Mouse (Mus musculus) ovary, postnatal 36 days (tissue): ENCODE results near the gene Pacrg.

Experiments
- DNase-seq: peaks from one replicate; pipeline ENCODE4 v3.0.0; 2022; ENCODE audit warnings: low spot score, mixed read lengths

Pacrg gene

GRCm38 (mm10) chr17:10406311-10406710 is 433.8 kb downstream of the Pacrg start:
- DNase-seq, result no peak

DNA sequence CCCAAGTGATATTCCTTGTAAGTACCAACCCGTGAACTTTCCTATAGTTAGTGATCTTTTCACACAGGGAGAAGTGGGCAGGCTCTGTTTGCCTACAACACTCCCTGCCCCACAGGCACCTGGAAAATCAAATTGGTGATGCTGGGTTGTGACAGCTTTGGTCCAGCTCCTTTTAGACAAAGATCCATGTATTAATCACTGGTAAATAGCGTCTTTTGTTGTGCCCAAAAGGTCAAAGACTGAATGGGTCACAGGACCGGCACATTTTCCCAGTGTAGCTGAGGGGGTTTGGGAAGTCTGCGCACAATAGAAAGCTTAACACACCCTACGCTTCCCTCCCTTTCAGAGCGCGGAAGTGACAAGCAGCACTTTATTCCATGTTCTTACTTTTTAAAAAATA is 434.2 kb downstream of the Pacrg start:
- no peak for DNase-seq

- DNase-seq, result no peak
Measured at GRCm38 (mm10) chr17:10403186-10403585, 436.9 kb downstream of the Pacrg start.

DNA sequence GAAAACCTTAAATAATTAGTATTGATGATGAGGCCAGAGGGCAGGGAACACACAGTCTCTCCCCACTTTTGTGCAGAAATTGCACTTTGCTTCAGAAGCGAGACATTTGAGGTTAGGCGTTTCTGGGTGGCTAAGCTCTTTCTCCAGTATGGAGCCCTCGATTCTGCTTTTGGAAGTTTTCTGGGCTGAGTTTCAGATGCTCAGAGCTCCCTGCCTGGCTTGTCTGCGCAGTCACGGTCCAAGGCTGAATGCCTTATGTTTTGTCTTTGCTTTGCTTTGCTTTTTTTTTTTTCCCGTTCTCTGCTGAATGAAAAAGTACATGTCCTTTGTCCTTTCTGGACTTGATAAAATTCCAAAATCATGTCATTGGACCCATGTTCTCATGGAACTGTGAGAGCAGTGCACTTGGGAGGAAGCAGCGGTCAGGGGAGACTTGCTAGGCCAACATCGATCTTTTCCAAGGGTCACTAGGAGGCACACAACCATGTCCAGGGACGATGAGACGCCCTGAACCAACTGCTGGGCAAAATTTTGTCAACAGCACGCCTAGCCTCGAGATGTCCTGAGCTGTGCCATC is 438.0 kb downstream of the Pacrg start:
- DNase-seq, result no peak

DNA sequence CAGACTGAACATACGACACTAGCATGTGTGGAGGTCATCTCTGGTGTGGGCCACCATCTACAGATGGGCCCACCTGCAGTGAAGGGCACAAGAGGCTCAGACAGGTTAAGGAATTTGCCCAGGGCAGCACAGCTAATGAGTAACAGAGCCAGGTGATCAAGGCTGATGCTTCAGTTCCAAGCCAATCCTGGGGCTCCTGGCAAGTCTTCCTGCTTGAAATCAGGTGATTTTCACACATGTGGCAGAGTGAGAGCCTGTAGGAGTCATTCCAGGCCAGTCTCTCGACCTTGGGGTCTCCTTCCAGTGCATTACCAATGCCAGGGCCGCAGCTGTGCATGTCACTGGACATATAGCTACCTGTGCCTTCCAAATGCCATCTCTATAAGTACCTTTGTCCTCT is 438.6 kb downstream of the Pacrg start:
- DNase-seq, result no peak

DNA sequence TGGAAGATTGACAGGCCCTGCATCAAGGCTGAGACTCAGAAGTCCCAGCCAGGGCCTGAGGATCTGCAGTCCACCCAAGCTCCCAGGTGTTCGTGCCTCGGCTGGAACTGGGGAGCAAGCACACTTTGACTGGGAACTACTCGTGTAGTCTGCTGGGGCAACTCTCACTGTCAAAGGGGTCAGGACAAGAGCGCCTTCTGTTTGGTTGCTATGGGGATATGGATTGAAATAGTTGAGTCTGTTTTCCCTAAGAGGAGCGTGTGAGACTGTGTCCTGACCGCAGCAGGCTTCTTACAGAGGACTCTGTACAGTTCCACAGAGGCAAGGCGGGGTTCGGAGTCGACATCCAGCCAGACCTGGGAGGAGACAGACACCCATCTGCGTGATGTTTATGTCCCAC is 440.4 kb downstream of the Pacrg start:
- no peak for DNase-seq

- no peak for DNase-seq
Measured at GRCm38 (mm10) chr17:10398871-10399270, 441.2 kb downstream of the Pacrg start.

GRCm38 (mm10) chr17:10397924-10398627 is 442.0 kb downstream of the Pacrg start:
- no peak for DNase-seq

DNA sequence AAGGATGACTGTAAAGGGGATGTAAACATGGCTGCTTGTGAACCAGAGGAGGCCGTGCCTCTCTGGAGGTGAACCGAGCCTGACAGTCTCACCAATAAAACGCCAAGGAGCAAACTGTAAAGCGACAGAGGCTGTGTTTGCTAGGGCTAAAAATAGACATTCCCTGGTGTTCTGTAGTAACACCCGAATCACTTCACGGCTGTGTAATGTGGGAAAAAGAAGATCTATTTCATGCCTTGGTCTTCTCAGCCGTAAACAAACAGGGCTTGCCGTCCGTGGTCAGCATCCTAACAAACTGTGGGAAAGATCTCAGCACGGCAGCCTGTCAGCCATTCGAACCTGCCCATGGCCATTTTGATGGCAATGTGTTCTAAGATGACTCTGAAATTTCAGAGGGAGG is 442.8 kb downstream of the Pacrg start:
- no peak for DNase-seq

GRCm38 (mm10) chr17:10396863-10397262 is 443.2 kb downstream of the Pacrg start:
- no peak for DNase-seq

GRCm38 (mm10) chr17:10394855-10395254 is 445.3 kb downstream of the Pacrg start:
- DNase-seq, result no peak

GRCm38 (mm10) chr17:10393766-10394165 is 446.3 kb downstream of the Pacrg start:
- DNase-seq, result no peak

DNA sequence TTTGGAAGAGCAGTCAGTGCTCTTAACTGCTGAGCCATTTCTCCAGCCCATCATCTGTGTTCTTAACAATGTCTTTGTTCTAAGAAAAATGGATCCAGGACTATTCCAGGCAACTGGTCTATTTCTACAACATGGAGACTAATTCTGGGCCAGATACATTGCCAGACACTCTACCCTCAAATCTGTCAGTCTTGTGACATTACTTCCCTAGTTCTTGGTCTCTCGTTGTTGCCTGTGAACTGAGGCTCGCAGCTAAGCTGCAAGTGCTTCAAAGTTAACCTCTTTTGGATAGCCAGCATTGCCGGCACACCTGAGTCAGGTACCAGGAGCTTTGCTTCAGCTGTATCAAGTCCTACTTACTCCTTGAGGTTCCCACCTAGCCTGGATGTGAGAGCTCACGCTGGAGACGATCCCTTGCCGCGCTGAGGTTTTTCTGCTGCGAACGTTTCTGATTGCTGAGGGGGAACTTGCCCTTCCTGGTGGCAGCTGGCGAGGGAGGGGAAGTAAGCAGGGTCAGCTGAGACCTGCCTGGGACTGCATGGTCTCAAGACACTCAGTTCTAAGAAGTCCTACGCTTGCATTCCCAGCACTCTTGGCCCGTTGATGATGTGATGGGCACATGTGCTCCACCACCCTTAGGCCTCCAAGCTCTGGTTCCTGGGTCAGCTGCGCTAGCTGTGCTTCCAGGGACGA is 447.6 kb downstream of the Pacrg start:
- DNase-seq, result no peak

- DNase-seq, result no peak
Measured at GRCm38 (mm10) chr17:10390232-10391172, 449.6 kb downstream of the Pacrg start.

DNA sequence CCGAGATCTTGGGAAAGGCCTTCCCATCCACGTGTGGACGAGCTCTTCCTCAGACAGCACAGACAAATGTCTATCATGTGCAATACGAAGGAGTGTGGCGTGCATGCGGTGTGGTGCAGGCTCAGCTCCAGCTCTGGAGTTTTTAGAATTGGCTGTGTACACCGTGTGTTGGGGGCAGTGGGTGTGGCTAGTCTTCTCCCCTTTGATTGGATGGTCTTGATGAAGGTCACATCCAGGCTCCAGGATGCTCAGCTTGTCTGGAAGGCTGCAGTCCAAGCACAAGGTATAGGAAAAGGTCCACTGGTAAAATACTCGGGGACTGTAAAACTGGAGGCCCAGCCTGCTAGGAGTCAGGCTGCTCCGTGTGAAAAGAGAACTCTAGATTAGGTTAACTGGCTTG is 450.4 kb downstream of the Pacrg start:
- no peak for DNase-seq

DNA sequence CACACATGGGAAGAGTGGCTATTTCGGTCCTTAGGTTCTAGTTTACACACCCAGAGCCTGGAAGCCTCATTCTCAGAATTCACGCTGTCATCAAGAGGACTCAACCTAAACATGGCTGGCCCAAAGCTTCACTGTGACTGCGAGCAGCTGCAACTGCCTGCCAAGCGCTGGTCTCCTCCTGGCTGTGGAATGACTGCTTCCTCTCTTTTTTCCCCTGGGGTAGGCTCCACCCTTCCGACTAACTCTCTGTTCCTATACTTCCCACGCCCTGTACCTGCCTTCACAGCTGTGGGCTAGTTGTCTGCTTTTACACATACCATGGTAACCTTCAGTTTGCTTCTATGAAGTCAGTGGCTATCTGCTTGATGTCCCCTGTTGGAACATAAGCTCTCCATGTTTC is 453.6 kb downstream of the Pacrg start:
- DNase-seq, result no peak

GRCm38 (mm10) chr17:10383406-10383805 is 456.7 kb downstream of the Pacrg start:
- no peak for DNase-seq

- no peak for DNase-seq
Measured at GRCm38 (mm10) chr17:10378467-10379175, 461.5 kb downstream of the Pacrg start.

- no peak for DNase-seq
Measured at GRCm38 (mm10) chr17:10377606-10378005, 462.5 kb downstream of the Pacrg start.

DNA sequence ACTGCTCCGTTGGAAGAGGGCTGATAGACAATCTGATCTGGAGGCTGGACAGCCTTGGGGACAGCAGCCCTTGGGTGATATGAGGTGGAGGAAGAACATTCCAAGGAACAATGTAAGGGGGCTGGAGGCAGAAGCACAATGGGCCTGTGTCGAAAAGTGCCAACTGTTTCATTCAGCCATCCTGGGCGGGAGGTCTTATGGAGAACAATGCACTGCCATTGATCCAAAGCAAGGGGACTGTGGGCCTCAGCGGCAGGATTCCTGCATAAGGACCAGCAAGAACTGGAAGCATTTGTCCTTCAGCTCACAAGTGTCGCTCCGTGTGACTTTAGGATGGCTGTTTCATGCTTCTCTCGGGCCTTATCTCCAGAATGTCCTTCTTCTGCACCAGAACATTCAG is 465.8 kb downstream of the Pacrg start:
- DNase-seq, result no peak

DNA sequence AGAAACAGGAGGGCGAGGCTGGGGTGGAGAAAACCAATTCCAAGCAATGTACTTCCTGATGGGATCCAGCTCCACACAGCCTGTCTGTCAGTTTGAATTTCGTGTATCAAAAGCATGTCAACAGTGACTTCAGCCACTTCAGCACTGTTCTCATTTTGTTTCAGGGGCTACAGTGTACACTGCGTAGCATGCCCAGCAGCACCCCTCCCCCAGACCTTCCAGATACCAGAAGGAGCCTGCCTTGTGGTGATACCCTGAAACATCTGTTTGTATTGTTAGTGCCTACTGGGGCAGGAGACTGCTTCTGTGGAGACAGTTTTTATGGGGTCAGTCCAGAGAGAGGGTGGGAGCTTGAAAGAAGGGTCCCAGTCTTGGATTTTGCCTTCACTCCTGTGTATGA is 466.4 kb downstream of the Pacrg start:
- DNase-seq, result no peak
